Mouse (Mus musculus) stomach, embryonic 16.5 days (tissue): Measurements from ENCODE around the gene Map3k20. TPM values are rescaled to one million over a fixed set of nuclear protein-coding genes. Genes with fewer than 3 reads are reported as not detected.

ENCODE experiments used
- ATAC-seq: fragments of 200-750 bp; cut with Nextera tagmentation; 2 replicates; pipeline ENCODE4 v1.8.0; 2017; ENCODE audit warnings: moderate number of reproducible peaks, moderate TSS enrichment; ENCODE audit not compliant: insufficient read depth, low FRiP score
- H3K27ac ChIP-seq: fragments of 300-500 bp; sonication (generic); 2 replicates; pipeline ENCODE4 v1.5.1; 2014; ENCODE audit warnings: low read length
- H3K27me3 ChIP-seq: fragments of 300-500 bp; sonication (generic); 2 replicates; pipeline ENCODE4 v1.6.1; 2014; ENCODE audit warnings: low read length, control low read depth, mixed read lengths; ENCODE audit not compliant: control insufficient read depth, insufficient read depth
- H3K36me3 ChIP-seq: fragments of 300-500 bp; sonication (generic); 2 replicates; pipeline ENCODE4 v1.6.1; 2014; ENCODE audit warnings: low read length; ENCODE audit not compliant: control insufficient read depth, insufficient read depth
- H3K4me1 ChIP-seq: fragments of 300-500 bp; sonication (generic); 2 replicates; pipeline ENCODE4 v1.6.1; 2014; ENCODE audit warnings: low read length, control low read depth, mixed read lengths; ENCODE audit not compliant: control insufficient read depth, insufficient read depth
- H3K4me2 ChIP-seq: fragments of 300-500 bp; sonication (generic); 2 replicates; pipeline ENCODE4 v1.6.1; 2014; ENCODE audit warnings: low read depth, low read length, mixed read lengths
- H3K4me3 ChIP-seq: fragments of 300-500 bp; sonication (generic); replicated peaks from 2 replicates; pipeline ENCODE4 v1.5.1; 2014; ENCODE audit warnings: mild to moderate bottlenecking, low read length
- H3K9ac ChIP-seq: fragments of 300-500 bp; sonication (generic); 2 replicates; pipeline ENCODE4 v1.6.1; 2014; ENCODE audit warnings: low read length
- H3K9me3 ChIP-seq: fragments of 300-500 bp; sonication (generic); replicated peaks from 2 replicates; pipeline ENCODE4 v1.6.1; 2016; ENCODE audit warnings: low read length, control low read depth; ENCODE audit not compliant: control insufficient read depth
- WGBS: fragments of 180-500 bp; shearing (Covaris S2); extraction: QIAGEN DNeasy Blood & Tissue Kit; methylation state at CpG from one replicate; pipeline ENCODE4 v1.1.7; 2014; 5-methylcytosine and 5-hydroxymethylcytosine counted together
- polyA plus RNA-seq: library from polyadenylated mRNA; unstranded; fragments of >200 nt; fragmentation: Nextera tagmentation; extraction: Ambion mirVana; gene quantifications from 2 replicates; pipeline ENCODE4 v1.2.1, GENCODE M21; 2015

Map3k20 gene
- polyA plus RNA-seq, 1 experiment from 2014 or later: 24.6 TPM

GRCm38 (mm10) chr2:72267390-72267789, 18.0 kb upstream of the Map3k20 start:
- ATAC-seq: no peak
- no peak overlapping the region for H3K4me3 ChIP-seq
- no peaks in the 10 kb centered on the region for H3K9me3 ChIP-seq
- 86% methylated on average over 6 of the region's 6 CpGs for WGBS
- H3K27me3 ChIP-seq: no peaks in the 10 kb centered on the region
- H3K27ac ChIP-seq: no peak overlapping the region
- no peaks in the 10 kb centered on the region for H3K4me1 ChIP-seq
- H3K4me2 ChIP-seq: no peak overlapping the region
- H3K36me3 ChIP-seq: no peaks in the 10 kb centered on the region
- no peak overlapping the region for H3K9ac ChIP-seq

DNA sequence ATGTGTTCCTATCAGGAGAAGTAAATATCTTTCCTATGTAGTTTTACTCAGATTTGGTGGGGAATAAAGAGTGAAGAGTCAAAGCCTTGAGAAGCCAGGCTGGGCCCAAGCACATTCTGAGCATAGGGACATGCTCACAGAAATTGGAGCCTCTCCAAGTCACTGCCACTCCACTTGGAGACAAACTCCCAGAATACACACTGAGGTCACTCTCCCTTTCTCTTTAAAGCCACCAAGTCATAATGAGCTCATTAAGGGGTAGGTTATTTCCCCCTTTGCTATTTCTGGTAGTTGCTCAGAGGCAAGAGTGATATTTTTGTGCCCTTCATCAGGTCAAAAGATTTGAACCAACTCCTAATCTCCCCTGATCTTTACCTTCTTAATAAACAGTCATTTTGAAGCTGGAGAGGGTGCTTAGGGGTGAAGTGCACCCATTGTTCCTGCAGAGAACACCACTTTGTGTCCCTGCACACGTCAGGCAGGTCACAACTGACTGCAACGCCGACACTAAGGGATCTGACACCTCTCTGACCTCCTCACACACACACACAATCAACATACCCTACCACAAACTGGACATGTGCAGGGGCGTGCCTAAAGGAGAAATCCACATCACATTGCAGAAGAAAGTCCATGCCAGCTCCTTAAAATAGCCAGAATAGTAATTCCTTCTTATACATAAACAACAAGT, 15.6 kb upstream of the Map3k20 start:
- ATAC-seq: no peak
- no peak overlapping the region for H3K4me3 ChIP-seq
- H3K27me3 ChIP-seq: no peaks in the 10 kb centered on the region
- no peak overlapping the region for H3K4me2 ChIP-seq
- H3K36me3 ChIP-seq: no peaks in the 10 kb centered on the region
- no peaks in the 10 kb centered on the region for H3K4me1 ChIP-seq
- H3K27ac ChIP-seq: no peak overlapping the region
- no peak overlapping the region for H3K9ac ChIP-seq
- 72% methylated on average over 4 of the region's 4 CpGs for WGBS
- no peaks in the 10 kb centered on the region for H3K9me3 ChIP-seq

DNA sequence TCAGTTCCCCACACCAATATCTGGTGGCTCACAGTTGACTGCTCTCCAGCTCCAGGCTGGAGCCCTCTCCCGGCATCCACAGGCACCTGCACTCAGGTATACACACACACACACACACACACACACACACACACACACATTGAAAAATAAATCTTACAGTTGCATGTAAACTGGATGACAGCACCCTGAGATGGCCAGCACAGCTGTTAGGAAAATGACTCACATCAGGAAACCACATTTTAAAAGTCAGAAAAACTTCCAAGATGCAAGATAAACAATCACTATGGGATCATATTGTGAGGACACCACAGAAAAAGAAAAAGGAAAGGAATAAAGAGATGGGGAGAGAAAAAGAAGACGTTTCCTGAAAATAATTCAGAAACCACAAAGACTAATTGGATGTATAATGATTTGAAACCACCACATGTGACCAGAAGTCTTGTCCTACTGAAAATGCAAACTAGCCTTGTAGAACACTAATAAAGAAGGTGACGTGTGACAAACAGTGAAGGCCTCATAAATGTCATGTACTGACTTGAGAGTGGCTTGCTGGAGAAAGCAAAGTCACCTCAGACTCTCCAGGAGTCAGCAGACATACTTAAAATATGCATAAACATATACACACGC, 7.1 kb upstream of the Map3k20 start:
- Histone ChIP-seq H3K4me1 (no peaks in the 10 kb centered on the region), H3K27ac (no peak overlapping the region), H3K9me3 (no peaks in the 10 kb centered on the region), H3K4me2 (no peak overlapping the region), H3K36me3 (no peaks in the 10 kb centered on the region), H3K27me3 (no peaks in the 10 kb centered on the region), H3K9ac (no peak overlapping the region), H3K4me3 (no peak overlapping the region)
- 76% methylated on average over 4 of the region's 4 CpGs for WGBS
- no peak for ATAC-seq

- H3K27ac ChIP-seq: no peak overlapping the region
- H3K9ac ChIP-seq: no peak overlapping the region
- WGBS: 88% methylated on average over 5 of the region's 5 CpGs
- H3K4me1 ChIP-seq: no peaks in the 10 kb centered on the region; the same call in 1 of the 2 replicates
- no peaks in the 10 kb centered on the region for H3K9me3 ChIP-seq
- no peak overlapping the region for H3K4me3 ChIP-seq
- H3K27me3 ChIP-seq: no peaks in the 10 kb centered on the region
- no peaks in the 10 kb centered on the region for H3K36me3 ChIP-seq
- ATAC-seq: no peak
- H3K4me2 ChIP-seq: no peak overlapping the region
These were observed 4.9 kb upstream of the Map3k20 start for GRCm38 (mm10) chr2:72280524-72280923.

DNA sequence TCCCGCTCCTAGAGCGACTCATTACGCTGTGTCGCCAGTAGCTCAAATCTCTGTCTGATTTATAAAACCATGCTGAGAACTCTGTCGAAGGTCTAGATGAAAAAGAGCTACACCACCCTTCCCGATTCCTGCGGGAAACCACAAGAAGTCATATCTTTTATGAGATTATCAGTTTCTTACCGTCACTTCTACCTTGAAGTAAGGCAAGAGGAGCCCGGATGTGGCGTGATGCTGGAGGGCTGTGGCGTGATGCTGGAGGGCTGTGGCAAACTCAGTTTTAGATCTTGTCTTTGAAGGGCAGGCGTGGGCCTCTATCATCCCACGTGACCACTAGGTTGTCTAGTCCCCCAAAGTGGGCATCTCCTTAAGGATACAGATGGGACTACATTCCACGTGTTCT, 3.5 kb upstream of the Map3k20 start:
- Histone ChIP-seq H3K9me3 (no peaks in the 10 kb centered on the region), H3K4me2 (no peak overlapping the region), H3K27ac (no peak overlapping the region), H3K36me3 (no peaks in the 10 kb centered on the region), H3K4me1 (no peaks in the 10 kb centered on the region; the same call in 1 of the 2 replicates), H3K4me3 (no peak overlapping the region), H3K27me3 (no peaks in the 10 kb centered on the region), H3K9ac (no peak overlapping the region)
- ATAC-seq: no peak
- WGBS: 86% methylated on average over 14 of the region's 14 CpGs

- Histone ChIP-seq H3K4me1 (peaks cover 7% of the 10 kb centered on the region), H3K4me2 (no peak overlapping the region), H3K36me3 (no peaks in the 10 kb centered on the region), H3K27me3 (no peaks in the 10 kb centered on the region), H3K9ac (no peak overlapping the region), H3K9me3 (no peaks in the 10 kb centered on the region), H3K4me3 (no peak overlapping the region), H3K27ac (no peak overlapping the region)
- WGBS: 75% methylated on average over 4 of the region's 4 CpGs
- ATAC-seq: no peak
These were observed 2.7 kb upstream of the Map3k20 start for GRCm38 (mm10) chr2:72282733-72283132.

GRCm38 (mm10) chr2:72284689-72285088, 748 bp upstream of the Map3k20 start:
- no peak overlapping the region for H3K4me2 ChIP-seq
- no peak for ATAC-seq

GRCm38 (mm10) chr2:72285888-72286661, 638 bp downstream of the Map3k20 start:
- peaks cover 12% of the 10 kb centered on the region for H3K4me1 ChIP-seq
- H3K4me3 ChIP-seq: peak overlapping the region; percentile 86
- H3K4me2 ChIP-seq: peak overlapping the region; percentile 65
- peak; percentile 54 for ATAC-seq
- H3K9ac ChIP-seq: peak overlapping the region; percentile 98
- no peaks in the 10 kb centered on the region for H3K36me3 ChIP-seq
- H3K27ac ChIP-seq: peak overlapping the region; percentile 69
- H3K9me3 ChIP-seq: no peaks in the 10 kb centered on the region
- whole genome bisulfite sequencing: under 1% methylated on average over 57 of the region's 60 CpGs
- no peaks in the 10 kb centered on the region for H3K27me3 ChIP-seq

More at GRCm38 (mm10) chr2:72284689-72285088, 748 bp upstream of the Map3k20 start:
- no peaks in the 10 kb centered on the region for H3K27me3 ChIP-seq
- no peak overlapping the region for H3K4me3 ChIP-seq
- no peak overlapping the region for H3K27ac ChIP-seq
- no peaks in the 10 kb centered on the region for H3K9me3 ChIP-seq
- 78% methylated on average over 7 of the region's 7 CpGs for WGBS
- H3K36me3 ChIP-seq: no peaks in the 10 kb centered on the region
- H3K9ac ChIP-seq: no peak overlapping the region
- H3K4me1 ChIP-seq: peaks cover 12% of the 10 kb centered on the region

- Histone ChIP-seq H3K4me3 (peak overlapping the region; percentile 26), H3K36me3 (no peaks in the 10 kb centered on the region), H3K9ac (peak overlapping the region; percentile 57), H3K27ac (peak overlapping the region; percentile 64), H3K27me3 (no peaks in the 10 kb centered on the region), H3K4me1 (peaks cover 12% of the 10 kb centered on the region), H3K4me2 (peak overlapping the region; percentile 44), H3K9me3 (no peaks in the 10 kb centered on the region)
- no peak for ATAC-seq
- 42% methylated on average over 4 of the region's 4 CpGs for WGBS
These were observed 1.7 kb downstream of the Map3k20 start for GRCm38 (mm10) chr2:72287142-72287541.
